Mouse (Mus musculus) liver, postnatal 0 days (tissue): ENCODE data around the gene Lrch1. TPM values are rescaled to one million over a fixed set of nuclear protein-coding genes. Genes with fewer than 3 reads are reported as not detected.

Experiments used
- ATAC-seq: fragments of 200-750 bp; cut with Nextera tagmentation; 2 replicates; pipeline ENCODE4 v1.8.0; 2017; ENCODE audit warnings: mild to moderate bottlenecking, moderate library complexity
- DNase-seq: peaks from one replicate; pipeline ENCODE4 v3.0.0-alpha.2; 2016
- H3K27ac ChIP-seq: fragments of 300-500 bp; sonication (generic); 2 replicates; pipeline ENCODE4 v1.5.1; 2014; ENCODE audit warnings: antibody characterized with exemption, moderate library complexity, mild to moderate bottlenecking, low read depth
- H3K27me3 ChIP-seq: fragments of 300-500 bp; sonication (generic); 2 replicates; pipeline ENCODE4 v1.6.1; 2014; ENCODE audit warnings: low read length, control low read depth, mixed read lengths; ENCODE audit not compliant: insufficient read depth
- H3K36me3 ChIP-seq: fragments of 300-500 bp; sonication (generic); replicated peaks from 2 replicates; pipeline ENCODE4 v1.6.1; 2014; ENCODE audit warnings: mild to moderate bottlenecking, control low read depth, low read length, moderate library complexity, mixed read lengths; ENCODE audit not compliant: insufficient read depth
- H3K4me1 ChIP-seq: fragments of 300-500 bp; sonication (generic); 2 replicates; pipeline ENCODE4 v1.6.1; 2014; ENCODE audit warnings: antibody characterized with exemption, mild to moderate bottlenecking, control low read depth; ENCODE audit not compliant: insufficient read depth
- H3K4me2 ChIP-seq: fragments of 300-500 bp; sonication (generic); 2 replicates; pipeline ENCODE4 v1.6.1; 2014; ENCODE audit warnings: low read depth, mild to moderate bottlenecking, low read length, moderate library complexity, mixed read lengths
- H3K4me3 ChIP-seq: fragments of 300-500 bp; sonication (generic); 2 replicates; pipeline ENCODE4 v1.5.1; 2014; ENCODE audit warnings: low read depth, low read length
- H3K9ac ChIP-seq: fragments of 300-500 bp; sonication (generic); replicated peaks from 2 replicates; pipeline ENCODE4 v1.6.1; 2014; ENCODE audit warnings: mild to moderate bottlenecking, moderate library complexity
- H3K9me3 ChIP-seq: fragments of 300-500 bp; sonication (generic); 2 replicates; pipeline ENCODE4 v1.6.1; 2016; ENCODE audit warnings: mild to moderate bottlenecking, control low read depth, low read length, mixed read lengths
- CTCF ChIP-seq: sonication (generic); IDR thresholded peaks from 2 replicates; pipeline ENCODE4 v1.5.1; 2016; ENCODE audit warnings: antibody characterized with exemption, low read depth
- EP300 ChIP-seq: IDR thresholded peaks from 2 replicates; pipeline ENCODE4 v1.6.1; 2016; ENCODE audit warnings: antibody characterized with exemption, low read depth, mild to moderate bottlenecking
- WGBS: fragments of 180-500 bp; shearing (Covaris S2); extraction: QIAGEN DNeasy Blood & Tissue Kit; methylation state at CpG from one replicate; pipeline ENCODE4 v1.1.7; 2014; ENCODE audit not compliant: insufficient replicate concordance; 5-methylcytosine and 5-hydroxymethylcytosine counted together
- polyA plus RNA-seq: library from polyadenylated mRNA; unstranded; fragments of >200 nt; fragmentation: Nextera tagmentation; extraction: Ambion mirVana; gene quantifications from 2 replicates; pipeline ENCODE4 v1.2.1, GENCODE M21; 2015

Lrch1 gene
- polyA plus RNA-seq, 1 experiment from 2014 or later, result 3.6 TPM

GRCm38 (mm10) chr14:74871220-74871619 is 76.5 kb downstream of the Lrch1 start:
- Histone ChIP-seq H3K4me1 (peaks cover 51% of the 10 kb centered on the region), H3K9me3 (no peaks in the 10 kb centered on the region), H3K36me3 (no peaks in the 10 kb centered on the region), H3K27ac (no peak overlapping the region), H3K4me3 (no peak overlapping the region), H3K27me3 (no peaks in the 10 kb centered on the region), H3K9ac (no peak overlapping the region), H3K4me2 (no peak overlapping the region)
- TF ChIP-seq CTCF, result no peak
- DNase-seq (peak; percentile 47), ATAC-seq (peak; percentile 71)
- 52% methylated on average over 4 of the region's 4 CpGs for WGBS

- no peaks in the 10 kb centered on the region for H3K9me3 ChIP-seq
- TF ChIP-seq CTCF, result no peak
- peak; percentile 92 for TF ChIP-seq EP300
- H3K4me1 ChIP-seq, result peaks cover 57% of the 10 kb centered on the region
- H3K36me3 ChIP-seq, result no peaks in the 10 kb centered on the region
- 0 out of 2 replicates have a peak, but pooled peaks have one; percentile 20 for ATAC-seq
- DNase-seq, result no peak
- H3K27me3 ChIP-seq, result no peaks in the 10 kb centered on the region
- 46% methylated on average over 4 of the region's 4 CpGs for WGBS
- H3K4me2 ChIP-seq, result peak overlapping the region; percentile 57
- H3K27ac ChIP-seq, result peak overlapping the region; percentile 19
- no peak overlapping the region for H3K4me3 ChIP-seq
- peak overlapping the region; percentile 23 for H3K9ac ChIP-seq
These were observed 78.8 kb downstream of the Lrch1 start for GRCm38 (mm10) chr14:74868902-74869230.

DNA sequence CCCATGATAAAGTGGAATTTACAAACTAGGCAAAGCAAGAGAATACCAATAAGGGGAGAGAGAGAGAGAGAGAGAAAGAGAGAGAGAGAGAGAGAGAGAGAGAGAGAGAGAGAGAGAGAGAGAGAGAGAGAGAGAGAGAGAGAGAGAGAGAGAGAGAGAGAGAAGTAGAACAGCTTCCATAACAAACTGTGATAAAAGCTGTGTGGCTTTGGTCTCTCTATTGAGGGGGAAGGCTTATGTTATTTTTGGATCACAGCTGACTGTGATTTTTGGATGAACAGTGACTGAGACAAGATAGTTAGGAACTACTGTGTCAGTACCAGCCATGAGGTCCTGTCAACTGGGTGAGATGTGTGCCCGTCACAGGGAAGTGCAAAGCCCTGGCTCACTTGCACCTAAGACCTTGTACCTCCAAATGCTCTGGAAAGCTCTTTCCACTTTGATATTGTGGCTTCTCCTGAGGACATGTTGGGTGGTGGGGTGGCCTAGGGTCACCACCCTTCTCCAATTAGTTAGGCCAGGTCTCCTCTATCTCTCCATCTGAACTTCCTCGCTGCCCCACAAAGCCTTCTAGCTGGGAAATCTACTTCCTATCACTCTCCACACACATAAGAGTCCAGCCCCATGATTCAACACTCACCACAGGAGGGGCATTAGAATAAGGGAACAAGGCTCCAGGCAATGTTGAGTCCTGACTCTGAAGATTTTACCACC is 79.3 kb downstream of the Lrch1 start:
- DNase-seq (no peak), ATAC-seq (no peak)
- Histone ChIP-seq H3K4me1 (peaks cover 57% of the 10 kb centered on the region), H3K36me3 (no peaks in the 10 kb centered on the region), H3K9ac (peak overlapping the region; percentile 23; the same call in 1 of the 2 replicates), H3K27ac (peak overlapping the region; percentile 19; the same call in 1 of the 2 replicates), H3K27me3 (no peaks in the 10 kb centered on the region), H3K4me3 (no peak overlapping the region), H3K9me3 (no peaks in the 10 kb centered on the region), H3K4me2 (peak overlapping the region; percentile 57)
- 59% methylated on average over 2 of the region's 2 CpGs for WGBS
- TF ChIP-seq EP300, result no peak
- no peak for TF ChIP-seq CTCF

DNA sequence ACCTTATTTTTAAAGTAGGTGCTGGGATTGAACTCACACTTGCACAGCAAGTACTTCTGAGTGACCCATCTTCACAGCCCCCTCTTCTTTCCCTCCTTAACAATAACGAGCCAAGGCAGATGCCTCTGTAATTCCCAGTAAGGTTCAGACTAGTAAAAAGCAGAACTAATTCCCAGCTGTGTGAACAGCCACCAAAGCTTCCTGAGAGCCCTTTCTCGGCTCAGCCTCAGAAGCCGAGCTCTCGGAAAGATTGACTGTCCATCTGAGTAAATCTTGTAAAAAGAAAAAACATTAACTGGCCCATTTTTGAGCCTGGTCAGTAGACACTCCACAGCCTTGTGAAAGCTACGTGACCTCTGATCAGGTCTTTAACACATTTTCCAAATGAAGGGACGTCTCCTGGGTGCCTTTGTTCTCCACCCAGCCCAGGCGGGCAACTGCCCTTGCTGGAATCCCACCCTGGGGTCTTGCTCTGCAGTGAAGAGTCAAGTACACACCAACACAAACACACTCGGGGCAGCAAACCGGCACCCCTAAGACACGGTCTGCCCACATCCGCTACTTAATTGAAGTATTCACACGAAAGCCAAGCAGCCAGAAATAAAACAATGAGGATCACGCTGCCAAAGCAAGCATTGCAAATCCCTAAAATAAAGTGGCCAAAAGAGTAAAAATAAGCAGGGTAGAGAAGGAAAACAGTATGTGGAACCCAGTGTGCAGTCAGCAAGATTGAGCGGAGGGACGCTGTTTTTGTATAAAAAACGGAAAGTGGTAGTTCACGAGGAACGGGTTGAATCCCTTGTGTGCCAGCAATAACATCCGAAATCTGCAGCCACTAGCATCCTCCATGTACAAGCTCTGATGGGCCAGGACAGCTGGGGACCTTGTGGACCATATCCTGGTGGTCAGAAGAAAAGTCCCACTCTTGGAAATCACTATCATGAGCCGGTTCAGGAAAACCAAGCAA is 80.3 kb downstream of the Lrch1 start:
- TF ChIP-seq EP300, result no peak
- no peak for TF ChIP-seq CTCF
- no peak for DNase-seq
- H3K9ac ChIP-seq, result no peak overlapping the region
- 65% methylated on average over 20 of the region's 20 CpGs for WGBS
- H3K4me3 ChIP-seq, result no peak overlapping the region
- H3K27me3 ChIP-seq, result no peaks in the 10 kb centered on the region
- H3K9me3 ChIP-seq, result no peaks in the 10 kb centered on the region
- H3K27ac ChIP-seq, result no peak overlapping the region
- ATAC-seq, result no peak
- no peaks in the 10 kb centered on the region for H3K36me3 ChIP-seq
- H3K4me2 ChIP-seq, result peak overlapping the region; percentile 1; the same call in 1 of the 2 replicates
- peaks cover 50% of the 10 kb centered on the region for H3K4me1 ChIP-seq

- Histone ChIP-seq H3K9ac (no peak overlapping the region), H3K4me3 (no peak overlapping the region), H3K4me1 (peaks cover 40% of the 10 kb centered on the region), H3K27ac (peak overlapping the region; percentile 76), H3K27me3 (no peaks in the 10 kb centered on the region), H3K4me2 (peak overlapping the region; percentile 22; the same call in 1 of the 2 replicates), H3K9me3 (no peaks in the 10 kb centered on the region), H3K36me3 (no peaks in the 10 kb centered on the region)
- no peak for ATAC-seq
- no peak for DNase-seq
- TF ChIP-seq EP300 (no peak; the same call in 1 of the 2 replicates), CTCF (no peak)
- 33% methylated on average over 3 of the region's 3 CpGs for WGBS
These were observed 81.9 kb downstream of the Lrch1 start for GRCm38 (mm10) chr14:74865738-74866137.
